Mouse (Mus musculus): Measurements from ENCODE around the gene Dpp6. TPM values are rescaled to one million over a fixed set of nuclear protein-coding genes. Genes with fewer than 3 reads are reported as not detected.

The Dpp6 gene
- polyA plus RNA-seq, 1 experiment from 2014 or later, result 26.7 TPM

- 90% methylated on average over 1 of the region's 1 CpGs for WGBS
- H3K36me3 ChIP-seq (ENCODE audit: control insufficient read depth, insufficient read depth, low read length), result no peaks in the 10 kb centered on the region
- ATAC-seq (no peak), DNase-seq (ENCODE audit: low spot score) (no peak)
- H3K4me1 ChIP-seq (ENCODE audit: control insufficient read depth, insufficient read depth, low read length), result no peaks in the 10 kb centered on the region
- no peak overlapping the region for H3K4me2 ChIP-seq (ENCODE audit: low read length)
- no peak overlapping the region for H3K9ac ChIP-seq (ENCODE audit: low read length)
- H3K27ac ChIP-seq (ENCODE audit: low read depth, low read length), result no peak overlapping the region
- no peaks in the 10 kb centered on the region for H3K9me3 ChIP-seq (replicated peaks; ENCODE audit: control insufficient read depth, low read length)
- H3K4me3 ChIP-seq (ENCODE audit: low read depth, low read length), result no peak overlapping the region
- no peaks in the 10 kb centered on the region for H3K27me3 ChIP-seq (replicated peaks; ENCODE audit: control insufficient read depth, insufficient read depth, low read length)
Observed at GRCm38 (mm10) chr5:27402616-27403015, 585.6 kb downstream of the Dpp6 start.

- Histone ChIP-seq H3K9ac (ENCODE audit: low read length) (no peak overlapping the region), H3K4me3 (ENCODE audit: low read depth, low read length) (no peak overlapping the region), H3K27me3 (replicated peaks; ENCODE audit: control insufficient read depth, insufficient read depth, low read length) (no peaks in the 10 kb centered on the region), H3K4me1 (ENCODE audit: control insufficient read depth, insufficient read depth, low read length) (no peaks in the 10 kb centered on the region), H3K4me2 (ENCODE audit: low read length) (no peak overlapping the region), H3K27ac (ENCODE audit: low read depth, low read length) (no peak overlapping the region), H3K36me3 (ENCODE audit: control insufficient read depth, insufficient read depth, low read length) (no peaks in the 10 kb centered on the region), H3K9me3 (replicated peaks; ENCODE audit: control insufficient read depth, low read length) (no peaks in the 10 kb centered on the region)
- ATAC-seq (no peak), DNase-seq (ENCODE audit: low spot score) (no peak)
- 83% methylated on average over 7 of the region's 7 CpGs for WGBS
Observed at GRCm38 (mm10) chr5:27408854-27409253, 591.9 kb downstream of the Dpp6 start.

- no peaks in the 10 kb centered on the region for H3K9me3 ChIP-seq (replicated peaks; ENCODE audit: control insufficient read depth, low read length)
- 30% methylated on average over 3 of the region's 3 CpGs for WGBS
- no peaks in the 10 kb centered on the region for H3K36me3 ChIP-seq (ENCODE audit: control insufficient read depth, insufficient read depth, low read length)
- DNase-seq (ENCODE audit: low spot score) (peak; percentile 40), ATAC-seq (no peak)
- no peaks in the 10 kb centered on the region for H3K4me1 ChIP-seq (ENCODE audit: control insufficient read depth, insufficient read depth, low read length)
- no peak overlapping the region for H3K27ac ChIP-seq (ENCODE audit: low read depth, low read length)
- no peak overlapping the region for H3K4me2 ChIP-seq (ENCODE audit: low read length)
- no peak overlapping the region for H3K4me3 ChIP-seq (ENCODE audit: low read depth, low read length)
- H3K27me3 ChIP-seq (replicated peaks; ENCODE audit: control insufficient read depth, insufficient read depth, low read length), result no peaks in the 10 kb centered on the region
- no peak overlapping the region for H3K9ac ChIP-seq (ENCODE audit: low read length)
Observed at GRCm38 (mm10) chr5:27413023-27413422, 596.0 kb downstream of the Dpp6 start.

- Histone ChIP-seq H3K4me2 (ENCODE audit: low read length) (no peak overlapping the region), H3K4me3 (ENCODE audit: low read depth, low read length) (no peak overlapping the region), H3K9ac (ENCODE audit: low read length) (no peak overlapping the region), H3K4me1 (ENCODE audit: control insufficient read depth, insufficient read depth, low read length) (no peaks in the 10 kb centered on the region), H3K27me3 (replicated peaks; ENCODE audit: control insufficient read depth, insufficient read depth, low read length) (no peaks in the 10 kb centered on the region), H3K27ac (ENCODE audit: low read depth, low read length) (no peak overlapping the region), H3K36me3 (ENCODE audit: control insufficient read depth, insufficient read depth, low read length) (no peaks in the 10 kb centered on the region), H3K9me3 (replicated peaks; ENCODE audit: control insufficient read depth, low read length) (no peaks in the 10 kb centered on the region)
- no peak for ATAC-seq
- no peak for DNase-seq (ENCODE audit: low spot score)
- 81% methylated on average over 4 of the region's 4 CpGs for WGBS
Observed at GRCm38 (mm10) chr5:27415518-27415917, 598.5 kb downstream of the Dpp6 start.

- DNase-seq (ENCODE audit: low spot score), result peak; percentile 72
- H3K9me3 ChIP-seq (replicated peaks; ENCODE audit: control insufficient read depth, low read length), result no peaks in the 10 kb centered on the region
- ATAC-seq, result 0 out of 2 replicates have a peak, but pooled peaks have one; percentile 40
- H3K4me3 ChIP-seq (ENCODE audit: low read depth, low read length), result no peak overlapping the region
- H3K9ac ChIP-seq (ENCODE audit: low read length), result no peak overlapping the region
- no peaks in the 10 kb centered on the region for H3K4me1 ChIP-seq (ENCODE audit: control insufficient read depth, insufficient read depth, low read length)
- no peaks in the 10 kb centered on the region for H3K36me3 ChIP-seq (ENCODE audit: control insufficient read depth, insufficient read depth, low read length)
- H3K27me3 ChIP-seq (replicated peaks; ENCODE audit: control insufficient read depth, insufficient read depth, low read length), result no peaks in the 10 kb centered on the region
- 70% methylated on average over 4 of the region's 4 CpGs for WGBS
- H3K27ac ChIP-seq (ENCODE audit: low read depth, low read length), result no peak overlapping the region
- no peak overlapping the region for H3K4me2 ChIP-seq (ENCODE audit: low read length)
Observed at GRCm38 (mm10) chr5:27416571-27416970, 599.6 kb downstream of the Dpp6 start.

GRCm38 (mm10) chr5:27417398-27417797, 600.4 kb downstream of the Dpp6 start:
- H3K4me3 ChIP-seq (ENCODE audit: low read depth, low read length), result no peak overlapping the region
- no peaks in the 10 kb centered on the region for H3K36me3 ChIP-seq (ENCODE audit: control insufficient read depth, insufficient read depth, low read length)
- no peaks in the 10 kb centered on the region for H3K27me3 ChIP-seq (replicated peaks; ENCODE audit: control insufficient read depth, insufficient read depth, low read length)
- 71% methylated on average over 7 of the region's 7 CpGs for WGBS
- DNase-seq (ENCODE audit: low spot score) (no peak), ATAC-seq (no peak)
- H3K4me1 ChIP-seq (ENCODE audit: control insufficient read depth, insufficient read depth, low read length), result no peaks in the 10 kb centered on the region
- H3K9ac ChIP-seq (ENCODE audit: low read length), result no peak overlapping the region
- H3K4me2 ChIP-seq (ENCODE audit: low read length), result no peak overlapping the region
- H3K9me3 ChIP-seq (replicated peaks; ENCODE audit: control insufficient read depth, low read length), result no peaks in the 10 kb centered on the region
- H3K27ac ChIP-seq (ENCODE audit: low read depth, low read length), result no peak overlapping the region

- Histone ChIP-seq H3K9me3 (replicated peaks; ENCODE audit: control insufficient read depth, low read length) (no peaks in the 10 kb centered on the region), H3K9ac (ENCODE audit: low read length) (no peak overlapping the region), H3K27me3 (replicated peaks; ENCODE audit: control insufficient read depth, insufficient read depth, low read length) (no peaks in the 10 kb centered on the region), H3K4me3 (ENCODE audit: low read depth, low read length) (no peak overlapping the region), H3K4me1 (ENCODE audit: control insufficient read depth, insufficient read depth, low read length) (no peaks in the 10 kb centered on the region), H3K36me3 (ENCODE audit: control insufficient read depth, insufficient read depth, low read length) (no peaks in the 10 kb centered on the region), H3K27ac (ENCODE audit: low read depth, low read length) (no peak overlapping the region), H3K4me2 (ENCODE audit: low read length) (no peak overlapping the region)
- DNase-seq (ENCODE audit: low spot score) (no peak), ATAC-seq (no peak)
- WGBS, result 96% methylated on average over 1 of the region's 1 CpGs
Observed at GRCm38 (mm10) chr5:27418856-27419255, 601.9 kb downstream of the Dpp6 start.

- H3K4me2 ChIP-seq (ENCODE audit: low read length), result no peak overlapping the region
- H3K9me3 ChIP-seq (replicated peaks; ENCODE audit: control insufficient read depth, low read length), result no peaks in the 10 kb centered on the region
- no peak overlapping the region for H3K27ac ChIP-seq (ENCODE audit: low read depth, low read length)
- ATAC-seq (no peak), DNase-seq (ENCODE audit: low spot score) (no peak)
- H3K27me3 ChIP-seq (replicated peaks; ENCODE audit: control insufficient read depth, insufficient read depth, low read length), result no peaks in the 10 kb centered on the region
- 75% methylated on average over 4 of the region's 4 CpGs for WGBS
- no peak overlapping the region for H3K4me3 ChIP-seq (ENCODE audit: low read depth, low read length)
- no peaks in the 10 kb centered on the region for H3K36me3 ChIP-seq (ENCODE audit: control insufficient read depth, insufficient read depth, low read length)
- H3K4me1 ChIP-seq (ENCODE audit: control insufficient read depth, insufficient read depth, low read length), result no peaks in the 10 kb centered on the region
- H3K9ac ChIP-seq (ENCODE audit: low read length), result no peak overlapping the region
Observed at GRCm38 (mm10) chr5:27421090-27421635, 604.2 kb downstream of the Dpp6 start.

- Histone ChIP-seq H3K9me3 (replicated peaks; ENCODE audit: control insufficient read depth, low read length) (no peaks in the 10 kb centered on the region), H3K36me3 (ENCODE audit: control insufficient read depth, insufficient read depth, low read length) (no peaks in the 10 kb centered on the region), H3K27ac (ENCODE audit: low read depth, low read length) (no peak overlapping the region), H3K4me1 (ENCODE audit: control insufficient read depth, insufficient read depth, low read length) (no peaks in the 10 kb centered on the region), H3K9ac (ENCODE audit: low read length) (no peak overlapping the region), H3K4me2 (ENCODE audit: low read length) (no peak overlapping the region), H3K27me3 (replicated peaks; ENCODE audit: control insufficient read depth, insufficient read depth, low read length) (no peaks in the 10 kb centered on the region), H3K4me3 (ENCODE audit: low read depth, low read length) (no peak overlapping the region)
- DNase-seq (ENCODE audit: low spot score) (no peak), ATAC-seq (no peak)
- 70% methylated on average over 3 of the region's 3 CpGs for WGBS
Observed at GRCm38 (mm10) chr5:27423766-27424165, 606.8 kb downstream of the Dpp6 start.

All from forebrain, embryonic 14.5 days (tissue).